Mouse (Mus musculus): ENCODE data around the gene Baz2a. TPM values are rescaled to one million over a fixed set of nuclear protein-coding genes. Genes with fewer than 3 reads are reported as not detected.

The Baz2a gene
- polyA plus RNA-seq, 1 experiment from 2014 or later = 12.5 TPM

- no peaks in the 10 kb centered on the region for H3K36me3 ChIP-seq
- under 1% methylated on average over 71 of the region's 86 CpGs for WGBS
- peak overlapping the region; percentile 78 for H3K4me2 ChIP-seq (replicated peaks)
- H3K9ac ChIP-seq = peak overlapping the region; percentile 87
- ATAC-seq = peak; percentile 69
- no peaks in the 10 kb centered on the region for H3K27me3 ChIP-seq (replicated peaks)
- peaks cover 36% of the 10 kb centered on the region for H3K4me1 ChIP-seq (replicated peaks)
- H3K9me3 ChIP-seq = no peaks in the 10 kb centered on the region
- peak overlapping the region; percentile 96 for H3K4me3 ChIP-seq (replicated peaks)
- peak overlapping the region; percentile 72 for H3K27ac ChIP-seq
Observed at GRCm38 (mm10) chr10:128096693-128097586, 5.6 kb downstream of the Baz2a start.

- H3K9ac ChIP-seq = peak overlapping the region; percentile 87
- no peaks in the 10 kb centered on the region for H3K27me3 ChIP-seq (replicated peaks)
- H3K4me2 ChIP-seq (replicated peaks) = peak overlapping the region; percentile 78
- peak overlapping the region; percentile 96 for H3K4me3 ChIP-seq (replicated peaks)
- H3K27ac ChIP-seq = peak overlapping the region; percentile 72
- no peak for ATAC-seq
- no peaks in the 10 kb centered on the region for H3K36me3 ChIP-seq
- H3K4me1 ChIP-seq (replicated peaks) = peaks cover 33% of the 10 kb centered on the region
- no peaks in the 10 kb centered on the region for H3K9me3 ChIP-seq
- WGBS = under 1% methylated on average over 13 of the region's 13 CpGs
Observed at GRCm38 (mm10) chr10:128097587-128097971, 6.2 kb downstream of the Baz2a start.

DNA sequence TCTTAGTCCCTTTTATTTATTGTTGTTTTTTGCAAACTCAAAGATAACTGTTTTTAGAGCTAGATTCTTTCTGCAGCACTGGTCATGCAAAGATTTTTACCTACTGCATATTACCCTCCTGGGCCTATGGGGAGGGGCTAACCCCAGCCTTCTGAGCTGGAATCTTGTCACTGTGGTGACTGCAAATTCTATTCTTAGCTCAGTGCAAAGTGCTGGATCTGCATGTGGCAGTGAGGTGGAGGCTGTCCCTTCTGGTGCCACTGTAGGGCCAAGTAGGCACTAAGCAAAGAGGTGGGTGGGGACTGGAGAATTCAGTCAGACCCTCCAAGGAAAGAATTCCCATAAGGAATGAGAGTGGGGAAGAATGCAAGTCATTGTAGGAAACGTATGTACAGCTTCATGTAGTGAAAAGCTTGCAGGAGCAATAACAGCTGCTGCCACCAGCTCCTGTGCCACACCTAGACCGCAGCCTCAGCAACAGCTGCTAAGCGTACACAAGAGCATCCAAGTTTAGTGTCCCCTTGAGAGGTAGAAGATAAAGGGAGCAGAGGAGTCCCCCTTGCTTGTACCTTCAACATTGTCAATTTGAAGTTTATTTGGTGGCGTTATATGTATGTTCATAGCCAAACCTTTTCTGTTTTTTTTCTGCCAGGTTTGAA is 18.9 kb downstream of the Baz2a start:
- Histone ChIP-seq H3K4me1 (replicated peaks) (no peaks in the 10 kb centered on the region), H3K4me3 (replicated peaks) (no peak overlapping the region), H3K9ac (no peak overlapping the region), H3K36me3 (peaks cover 37% of the 10 kb centered on the region), H3K4me2 (replicated peaks) (no peak overlapping the region), H3K27me3 (replicated peaks) (no peaks in the 10 kb centered on the region), H3K9me3 (no peaks in the 10 kb centered on the region), H3K27ac (no peak overlapping the region)
- ATAC-seq = no peak
- 84% methylated on average over 4 of the region's 4 CpGs for WGBS

- Histone ChIP-seq H3K9me3 (no peaks in the 10 kb centered on the region), H3K4me3 (replicated peaks) (no peak overlapping the region), H3K4me1 (replicated peaks) (no peaks in the 10 kb centered on the region), H3K36me3 (peaks cover 46% of the 10 kb centered on the region), H3K27me3 (replicated peaks) (no peaks in the 10 kb centered on the region), H3K27ac (no peak overlapping the region), H3K9ac (no peak overlapping the region), H3K4me2 (replicated peaks) (no peak overlapping the region)
- no peak for ATAC-seq
Observed at GRCm38 (mm10) chr10:128111227-128111626, 19.9 kb downstream of the Baz2a start.

- Histone ChIP-seq H3K4me3 (replicated peaks) (no peak overlapping the region), H3K36me3 (peaks cover 73% of the 10 kb centered on the region), H3K4me1 (replicated peaks) (no peaks in the 10 kb centered on the region), H3K27ac (no peak overlapping the region), H3K9me3 (no peaks in the 10 kb centered on the region), H3K9ac (no peak overlapping the region), H3K4me2 (replicated peaks) (no peak overlapping the region), H3K27me3 (replicated peaks) (no peaks in the 10 kb centered on the region)
- no peak for ATAC-seq
- 92% methylated on average over 7 of the region's 7 CpGs for WGBS
Observed at GRCm38 (mm10) chr10:128123833-128124232, 32.5 kb downstream of the Baz2a start.

DNA sequence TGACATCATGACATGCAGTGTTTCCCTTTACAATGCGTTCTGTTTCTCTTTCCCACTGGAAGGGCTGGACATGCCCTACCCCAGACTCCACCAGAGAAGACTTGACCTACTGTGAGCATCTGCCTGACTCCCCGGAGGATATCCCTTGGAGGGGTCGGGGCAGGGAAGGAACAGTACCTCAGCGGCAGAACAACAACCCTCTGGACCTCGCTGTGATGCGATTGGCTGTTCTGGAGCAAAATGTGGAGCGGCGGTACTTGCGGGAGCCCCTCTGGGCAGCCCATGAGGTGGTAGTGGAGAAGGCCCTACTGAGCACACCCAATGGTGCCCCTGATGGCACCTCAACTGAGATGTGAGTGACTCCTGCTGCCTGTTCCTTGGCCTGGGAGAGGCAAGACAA is 33.5 kb downstream of the Baz2a start:
- no peak overlapping the region for H3K27ac ChIP-seq
- no peak for ATAC-seq
- no peak overlapping the region for H3K4me2 ChIP-seq (replicated peaks)
- no peaks in the 10 kb centered on the region for H3K27me3 ChIP-seq (replicated peaks)
- H3K4me1 ChIP-seq (replicated peaks) = no peaks in the 10 kb centered on the region
- H3K4me3 ChIP-seq (replicated peaks) = no peak overlapping the region
- 95% methylated on average over 9 of the region's 9 CpGs for WGBS
- H3K36me3 ChIP-seq = peaks cover 64% of the 10 kb centered on the region
- no peaks in the 10 kb centered on the region for H3K9me3 ChIP-seq
- H3K9ac ChIP-seq = no peak overlapping the region

GRCm38 (mm10) chr10:128125951-128126350 is 34.6 kb downstream of the Baz2a start:
- H3K27me3 ChIP-seq (replicated peaks) = no peaks in the 10 kb centered on the region
- H3K36me3 ChIP-seq = peaks cover 62% of the 10 kb centered on the region
- H3K4me2 ChIP-seq (replicated peaks) = no peak overlapping the region
- H3K4me1 ChIP-seq (replicated peaks) = no peaks in the 10 kb centered on the region
- no peak overlapping the region for H3K27ac ChIP-seq
- no peaks in the 10 kb centered on the region for H3K9me3 ChIP-seq
- no peak for ATAC-seq
- WGBS = 92% methylated on average over 14 of the region's 14 CpGs
- H3K9ac ChIP-seq = no peak overlapping the region
- no peak overlapping the region for H3K4me3 ChIP-seq (replicated peaks)

GRCm38 (mm10) chr10:128127497-128127896 is 36.1 kb downstream of the Baz2a start:
- Histone ChIP-seq H3K27me3 (replicated peaks) (no peaks in the 10 kb centered on the region), H3K9ac (no peak overlapping the region), H3K4me2 (replicated peaks) (no peak overlapping the region), H3K9me3 (no peaks in the 10 kb centered on the region), H3K36me3 (peaks cover 49% of the 10 kb centered on the region), H3K4me1 (replicated peaks) (no peaks in the 10 kb centered on the region), H3K4me3 (replicated peaks) (no peak overlapping the region), H3K27ac (no peak overlapping the region)
- 68% methylated on average over 5 of the region's 5 CpGs for WGBS
- no peak for ATAC-seq

GRCm38 (mm10) chr10:128128143-128128542 is 36.8 kb downstream of the Baz2a start:
- no peak overlapping the region for H3K27ac ChIP-seq

GRCm38 (mm10) chr10:128131297-128131696 is 39.9 kb downstream of the Baz2a start:
- no peak overlapping the region for H3K9ac ChIP-seq
- H3K4me1 ChIP-seq (replicated peaks) = no peaks in the 10 kb centered on the region
- no peak overlapping the region for H3K4me2 ChIP-seq (replicated peaks)
- no peak for ATAC-seq
- no peaks in the 10 kb centered on the region for H3K9me3 ChIP-seq
- 65% methylated on average over 3 of the region's 3 CpGs for WGBS
- H3K36me3 ChIP-seq = peaks cover 20% of the 10 kb centered on the region
- no peak overlapping the region for H3K4me3 ChIP-seq (replicated peaks)
- H3K27me3 ChIP-seq (replicated peaks) = no peaks in the 10 kb centered on the region
- H3K27ac ChIP-seq = no peak overlapping the region

More at GRCm38 (mm10) chr10:128128143-128128542, 36.8 kb downstream of the Baz2a start:
- no peaks in the 10 kb centered on the region for H3K9me3 ChIP-seq
- no peak overlapping the region for H3K4me2 ChIP-seq (replicated peaks)
- no peak overlapping the region for H3K9ac ChIP-seq
- WGBS = 71% methylated on average over 8 of the region's 8 CpGs
- no peak for ATAC-seq
- no peaks in the 10 kb centered on the region for H3K4me1 ChIP-seq (replicated peaks)
- H3K27me3 ChIP-seq (replicated peaks) = no peaks in the 10 kb centered on the region
- peaks cover 45% of the 10 kb centered on the region for H3K36me3 ChIP-seq
- no peak overlapping the region for H3K4me3 ChIP-seq (replicated peaks)

DNA sequence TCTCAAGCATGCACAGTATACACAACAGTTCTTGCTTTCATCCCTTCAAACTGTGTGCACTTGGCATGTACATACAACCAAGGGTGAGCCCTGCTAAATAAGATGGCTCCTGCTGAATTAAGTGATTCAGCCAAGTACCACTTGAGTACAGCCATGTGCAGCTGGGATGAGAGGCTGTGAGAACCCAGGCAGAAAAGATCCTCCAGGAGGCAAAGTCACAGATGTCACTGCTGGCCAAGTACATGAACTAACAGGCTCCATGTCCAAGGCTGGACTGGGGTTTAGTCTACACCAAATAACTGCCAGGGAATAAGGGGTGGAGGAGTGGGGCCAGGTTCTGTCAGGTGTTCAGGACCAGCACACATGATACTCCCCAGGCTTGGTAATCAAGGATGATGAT is 40.4 kb downstream of the Baz2a start:
- Histone ChIP-seq H3K9ac (no peak overlapping the region), H3K27ac (no peak overlapping the region), H3K9me3 (no peaks in the 10 kb centered on the region), H3K4me1 (replicated peaks) (no peaks in the 10 kb centered on the region), H3K36me3 (peaks cover 16% of the 10 kb centered on the region), H3K27me3 (replicated peaks) (no peaks in the 10 kb centered on the region), H3K4me2 (replicated peaks) (no peak overlapping the region), H3K4me3 (replicated peaks) (no peak overlapping the region)
- ATAC-seq = no peak

DNA sequence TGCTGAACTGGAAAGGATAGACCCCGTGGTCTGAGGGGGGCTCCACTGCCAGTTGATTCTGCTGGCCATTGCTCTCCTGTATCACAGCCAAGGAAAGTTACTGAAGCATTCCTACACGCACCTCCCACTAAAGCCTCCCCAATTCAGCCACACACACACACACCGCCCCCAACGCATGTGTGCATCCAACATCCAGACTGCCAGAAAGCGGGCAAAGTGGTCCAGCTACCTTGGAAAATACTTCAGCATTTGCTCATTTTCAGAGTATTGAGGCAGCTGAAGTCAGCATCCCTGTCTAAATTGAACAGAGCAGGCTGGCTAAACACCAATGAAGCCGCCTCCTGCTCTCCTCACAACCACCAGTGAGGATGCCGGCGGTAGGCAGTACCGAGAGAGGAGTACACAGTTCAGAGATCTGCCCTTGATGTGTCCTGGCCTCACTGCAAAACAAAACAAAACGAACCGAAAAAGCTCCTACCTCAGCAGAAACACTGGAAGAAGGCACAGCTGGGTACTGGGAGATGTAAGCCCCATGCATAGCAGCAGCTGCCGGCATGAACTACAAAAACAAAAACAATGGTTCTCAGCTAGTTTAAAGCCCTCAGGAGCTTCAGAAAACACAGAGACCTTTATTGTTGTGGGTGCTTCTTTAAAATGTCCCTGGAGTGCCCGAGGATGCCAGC is 42.4 kb downstream of the Baz2a start:
- no peak overlapping the region for H3K27ac ChIP-seq
- H3K9me3 ChIP-seq = no peaks in the 10 kb centered on the region
- H3K27me3 ChIP-seq (replicated peaks) = no peaks in the 10 kb centered on the region
- no peak overlapping the region for H3K4me3 ChIP-seq (replicated peaks)
- no peaks in the 10 kb centered on the region for H3K4me1 ChIP-seq (replicated peaks)
- H3K9ac ChIP-seq = no peak overlapping the region
- no peak overlapping the region for H3K4me2 ChIP-seq (replicated peaks)
- H3K36me3 ChIP-seq = peaks cover 15% of the 10 kb centered on the region; the same call in 1 of the 2 replicates
- WGBS = 63% methylated on average over 13 of the region's 13 CpGs
- no peak for ATAC-seq

Data from intestine, embryonic 15.5 days (tissue).